Mouse (Mus musculus) duodenum, adult 2 months (tissue): ENCODE data around the gene Slc29a1. TPM values are rescaled to one million over a fixed set of nuclear protein-coding genes. Genes with fewer than 3 reads are reported as not detected.

Source experiments
- polyA plus RNA-seq: library from polyadenylated mRNA; depleted of rRNA; stranded (reverse); fragments of >200 nt; gene quantifications from 2 replicates; pipeline ENCODE4 v1.2.3, GENCODE M21; 2012; ENCODE audit warnings: low replicate concordance; rRNA removed

Gene Slc29a1
- polyA plus RNA-seq: 32.1 and 59.2 TPM in 2 replicates

GRCm38 (mm10) chr17:45599446-45600242, at the start of gene Slc29a1:
TSS of gene Slc29a1 (minus strand) at chr17:45599606.

GRCm38 (mm10) chr17:45601877-45602304, 2.5 kb upstream of the Slc29a1 start, which contains the start of gene Mymx:
TSS of gene Mymx (minus strand) at chr17:45602102.

DNA sequence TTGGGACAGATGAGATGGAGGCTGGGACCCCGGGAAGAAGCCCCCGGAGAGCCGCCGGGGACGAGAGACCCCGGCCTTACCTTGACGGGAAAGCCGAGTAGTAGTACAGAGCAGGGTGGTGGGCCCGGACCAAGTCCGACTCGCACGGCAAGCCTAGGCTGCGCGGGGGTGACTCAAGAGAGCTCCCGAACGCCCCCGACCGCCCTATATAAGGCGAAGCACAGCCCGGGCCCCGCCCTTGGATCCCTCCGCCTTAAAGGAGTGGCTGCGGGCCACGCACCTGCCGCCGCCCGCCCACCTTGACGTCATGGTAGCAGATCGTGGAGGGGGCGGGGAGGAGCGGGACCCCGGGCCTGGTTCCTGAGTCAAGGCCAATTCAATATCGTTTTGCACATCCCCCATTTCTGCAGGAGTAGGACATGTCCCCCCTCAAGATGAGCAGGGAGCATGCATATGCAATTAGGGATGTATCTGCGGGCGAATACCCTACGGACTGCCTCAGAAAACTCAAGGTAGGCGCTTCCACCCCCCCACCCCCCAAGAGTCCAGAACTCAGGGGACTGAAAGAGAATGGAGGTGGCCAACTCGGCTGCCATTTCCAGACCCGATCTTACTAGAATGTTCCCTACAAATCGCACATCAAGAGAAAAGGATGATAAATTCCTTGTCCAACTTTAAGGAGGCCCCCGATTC, 26.2 kb downstream of the Slc29a1 start, which contains the start of gene Hsp90ab1:
Hsp90ab1 (minus strand) TSS at position 185 of the 693 bp plus-strand sequence.

DNA sequence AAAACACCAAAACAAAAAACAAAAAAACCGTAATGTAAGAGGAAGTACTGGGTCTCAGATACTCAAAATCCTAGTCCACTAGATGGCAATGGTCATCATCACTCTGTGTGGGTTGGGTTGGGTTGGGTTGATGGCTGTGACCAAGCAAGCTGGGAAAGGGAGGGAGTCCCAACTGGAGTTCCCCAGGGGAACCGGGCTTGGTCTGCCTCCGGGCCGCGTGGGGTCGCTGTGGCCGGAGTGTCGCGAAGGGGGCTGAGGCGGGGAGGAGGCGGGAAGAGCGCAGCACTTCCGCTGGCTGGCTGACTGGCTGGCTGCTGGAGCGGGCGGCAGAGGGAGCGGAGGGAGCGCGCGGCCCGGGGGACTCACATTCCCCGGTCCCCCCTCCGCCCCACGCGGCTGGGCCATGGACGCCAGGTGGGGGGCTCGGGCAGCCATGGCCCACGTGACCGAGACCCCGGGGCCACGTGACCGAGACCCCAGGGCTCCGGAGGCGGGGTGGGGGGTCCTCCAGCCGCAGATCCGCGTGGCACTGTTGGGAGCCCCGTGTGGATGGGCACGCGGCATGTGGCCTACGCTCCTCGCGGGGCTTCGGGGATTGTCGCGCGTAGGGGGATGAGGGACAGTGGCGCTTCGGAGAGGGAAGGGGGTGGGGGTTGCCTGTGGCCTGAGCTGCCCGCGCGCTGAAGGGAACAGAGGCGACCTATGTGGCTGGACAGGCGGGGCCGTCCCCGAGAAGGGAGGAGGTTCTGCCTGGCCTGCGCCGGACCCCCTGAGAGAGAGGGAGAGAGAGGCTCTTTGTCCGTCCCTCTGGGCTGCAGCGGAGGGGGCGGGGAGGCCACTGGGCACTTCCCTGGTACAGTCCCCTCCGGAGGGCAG, 35.5 kb downstream of the Slc29a1 start, which contains the start of gene Slc35b2:
Slc35b2 (plus strand) TSS at position 220 of the 876 bp plus-strand sequence.

DNA sequence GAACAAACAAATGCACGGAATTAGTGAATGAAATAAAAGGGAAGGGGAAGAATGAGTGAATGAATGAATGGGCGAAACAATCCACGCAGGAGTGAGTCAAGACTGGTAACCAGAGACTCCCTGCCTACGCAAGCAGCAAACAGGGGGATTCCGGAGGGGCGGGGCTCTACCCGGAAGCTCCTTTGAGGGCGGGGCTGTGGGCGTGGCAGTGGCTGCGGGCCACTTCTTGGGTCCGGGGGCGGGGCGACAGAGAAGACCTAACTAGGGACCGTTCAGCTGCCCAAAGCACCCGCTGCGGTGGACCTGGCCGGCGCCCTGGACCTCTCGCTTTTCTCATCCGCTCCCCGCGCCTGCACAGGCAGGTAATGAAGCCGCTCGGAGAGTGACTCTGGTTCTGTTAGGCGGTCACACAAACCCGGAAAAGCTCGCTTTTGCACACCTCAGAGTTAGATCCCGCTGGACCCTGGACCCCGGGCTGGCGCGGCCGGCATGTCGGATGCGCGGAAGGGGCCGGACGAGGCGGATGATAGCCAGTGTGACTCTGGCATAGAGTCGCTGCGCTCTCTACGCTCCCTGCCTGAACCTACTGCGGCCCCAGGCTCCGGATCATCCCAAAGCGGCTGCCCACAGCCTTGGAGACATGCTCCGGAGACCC, 43.8 kb downstream of the Slc29a1 start, which contains the start of gene Nfkbie:
Nfkbie (plus strand) TSS at position 252 of the 655 bp plus-strand sequence.

GRCm38 (mm10) chr17:45549617-45550181, 49.7 kb downstream of the Slc29a1 start, which contains the start of gene Tmem151b:
TSS of gene Tmem151b (minus strand) at chr17:45549677.

Other genes with a start within 250 kb of the Slc29a1 start
- gene Cdc5l, start 165.9 kb downstream of the Slc29a1 start, polyA plus RNA-seq: 2.7 and 2.9 TPM in 2 replicates
- gene Spats1, start 124.2 kb downstream of the Slc29a1 start, polyA plus RNA-seq: not detected in 2 replicates
- 12.2 and 18.4 TPM in 2 replicates for gene Aars2, start 92.8 kb downstream of the Slc29a1 start, polyA plus RNA-seq
- gene Tcte1, start 76.2 kb downstream of the Slc29a1 start, polyA plus RNA-seq: 0.05 TPM in 1 of 2 replicates, not detected in the other
- gene Tmem151b, start 49.9 kb downstream of the Slc29a1 start, polyA plus RNA-seq: 0.51 and 0.83 TPM in 2 replicates
- gene Nfkbie, start 43.9 kb downstream of the Slc29a1 start, polyA plus RNA-seq: 3.2 and 5.3 TPM in 2 replicates
- gene Slc35b2, start 35.7 kb downstream of the Slc29a1 start, polyA plus RNA-seq: 88.6 and 143 TPM in 2 replicates
- gene Hsp90ab1, start 26.3 kb downstream of the Slc29a1 start, polyA plus RNA-seq: 91.5 and 112 TPM in 2 replicates
- gene Mymx, start 2.5 kb upstream of the Slc29a1 start, polyA plus RNA-seq: 2.5 and 5.0 TPM in 2 replicates
- not detected in 2 replicates for gene Capn11, start 59.7 kb upstream of the Slc29a1 start, polyA plus RNA-seq
- 151 and 232 TPM in 2 replicates for gene Mrpl14, start 86.7 kb upstream of the Slc29a1 start, polyA plus RNA-seq
- gene Tmem63b, start 87.3 kb upstream of the Slc29a1 start, polyA plus RNA-seq: 48.9 and 65.5 TPM in 2 replicates
- not detected in 2 replicates for gene 1600014C23Rik, start 134.2 kb upstream of the Slc29a1 start, polyA plus RNA-seq